In the genomic region with DNA sequence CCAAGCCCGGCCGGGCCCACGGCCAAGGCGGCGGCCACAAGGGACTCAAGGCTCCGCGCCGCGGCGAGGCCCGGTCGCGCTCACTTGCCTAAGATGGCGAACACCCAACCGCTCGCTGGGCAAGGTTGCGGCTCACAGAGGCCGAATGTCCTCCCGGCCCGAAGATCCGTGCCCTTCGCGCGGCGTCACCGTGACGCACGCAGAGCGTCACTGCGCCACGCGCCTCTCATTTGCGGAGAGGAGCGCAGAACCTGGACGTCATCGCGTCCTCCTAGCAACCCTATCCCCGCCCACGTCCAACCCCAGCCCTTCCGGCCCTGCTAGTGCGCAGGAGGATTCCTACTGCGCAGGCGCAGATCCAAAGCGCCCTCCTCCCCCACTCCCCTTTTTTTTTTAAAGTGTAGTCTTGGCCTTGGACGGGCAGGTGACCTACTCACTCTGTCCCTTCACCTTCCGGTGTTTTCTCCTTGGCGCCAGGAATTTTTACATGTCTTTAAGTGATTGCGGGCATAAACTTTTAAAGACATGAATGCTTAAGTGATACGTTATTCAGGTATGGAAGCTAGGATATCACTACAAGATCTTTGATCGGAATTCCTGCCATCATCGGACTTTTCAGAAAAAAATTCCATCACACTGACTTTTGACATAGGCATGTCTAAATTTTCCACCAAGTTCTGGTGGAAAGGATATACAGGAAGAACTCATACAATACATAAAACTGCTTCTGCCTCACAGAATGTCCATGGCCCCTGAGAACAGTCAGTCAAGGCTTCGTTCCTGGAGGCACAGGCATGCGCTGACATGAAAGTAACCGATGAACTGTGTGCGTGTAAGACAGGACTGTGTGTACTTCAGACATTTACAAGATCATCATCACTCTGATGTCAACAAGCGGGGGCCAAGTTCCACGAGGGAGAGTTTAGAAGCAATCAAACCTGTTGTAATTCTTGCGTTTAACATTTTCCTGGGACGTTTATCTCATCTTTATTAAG, we compare ENCODE assay signal across 8 mouse cellular contexts. TPM values are rescaled to one million over a fixed set of nuclear protein-coding genes. Genes with fewer than 3 reads are reported as not detected.
DNase-seq lines count a peak whose midpoint lies in the region; ATAC-seq lines count a peak whose summit lies in the region.

TSS of gene Slc25a3 (minus strand) at position 232 of the 995 bp plus-strand sequence.

- no peaks in the 10 kb centered on the region for H3K27me3 ChIP-seq in hindbrain, embryonic 16.5 days (replicated peaks; ENCODE audit: control insufficient read depth, insufficient read depth, low read length)

- WGBS in hindbrain, embryonic 16.5 days, result 13% methylated on average over 54 of the region's 59 CpGs
- 16% methylated on average over 47 of the region's 59 CpGs for WGBS in macrophage (ENCODE audit: missing documents)

- H3K4me2 ChIP-seq in hindbrain, embryonic 16.5 days (ENCODE audit: low read length), result peak within 1 kb of the TSS; percentile 62

- peaks cover 8% of the 10 kb centered on the region; the same call in 1 of the 2 replicates for H3K36me3 ChIP-seq in hindbrain, embryonic 16.5 days (ENCODE audit: control insufficient read depth, insufficient read depth, low read length)
- peaks cover 30% of the 10 kb centered on the region; the same call in 1 of the 2 replicates for H3K36me3 ChIP-seq in macrophage (ENCODE audit: inconsistent target)

- peak within 1 kb of the TSS; percentile 95 for H3K27ac ChIP-seq in hindbrain, embryonic 16.5 days (ENCODE audit: low read depth, low read length)
- H3K27ac ChIP-seq in macrophage, result peak within 1 kb of the TSS; percentile 59

- peaks cover 45% of the 10 kb centered on the region for H3K79me2 ChIP-seq in macrophage (ENCODE audit: inconsistent target)

- H3K4me1 ChIP-seq in hindbrain, embryonic 16.5 days (ENCODE audit: control insufficient read depth, insufficient read depth, low read depth, low read length), result peaks cover 14% of the 10 kb centered on the region

- peak within 1 kb of the TSS; percentile 91 for H3K4me3 ChIP-seq in hindbrain, embryonic 16.5 days (ENCODE audit: low read length)
- peak within 1 kb of the TSS; percentile 79 for H3K4me3 ChIP-seq in macrophage (ENCODE audit: inconsistent target)

- no peaks in the 10 kb centered on the region for H3K9me3 ChIP-seq in hindbrain, embryonic 16.5 days (ENCODE audit: control insufficient read depth, low read length)

- peak; percentile 98 for DNase-seq in WW6 (ENCODE audit: low read depth, low spot score)
- peak; percentile 93 to 97 for DNase-seq in cerebellum, postnatal 4 days (ENCODE audit: low spot score in 2 of 2)
- peak; percentile 98 for DNase-seq in gastrocnemius, adult 18-20 months (ENCODE audit: low spot score)
- DNase-seq in left cerebral cortex, adult 18-20 months (ENCODE audit: low spot score in 2 of 2), result peak; percentile 98
- peak; percentile 99 for DNase-seq in right cerebral cortex, adult 18-20 months
- DNase-seq in urinary bladder, postnatal 10 days (ENCODE audit: low spot score), result peak; percentile 96

- peak within 1 kb of the TSS; percentile 94 for H3K9ac ChIP-seq in hindbrain, embryonic 16.5 days (ENCODE audit: low read depth, low read length)

- ATAC-seq in hindbrain, embryonic 16.5 days, result peak; percentile 100

RNA-seq across cellular contexts. Expression of gene Slc25a3, which starts in this region (rescaled TPM):
- total RNA-seq in gastrocnemius, adult 18-20 months (2021), result 1,000 to 10,000 TPM; 1,039 to 1,209 TPM
- polyA plus RNA-seq in hindbrain, embryonic 16.5 days (2015; fragmentation: Nextera tagmentation; extraction: Ambion mirVana), result 635 and 651 TPM in 2 replicates
- total RNA-seq in left cerebral cortex, adult 18-20 months (2021), result 100 to 1,000 TPM; 557 to 570 TPM
- 100 to 1,000 TPM; 197 to 929 (median 501) TPM for total RNA-seq in macrophage (2018; cell fraction: chromatin; rRNA removed)
- total RNA-seq in macrophage (2018; cell fraction: cytosol; rRNA removed), result 100 to 1,000 TPM; 285 to 427 (median 348) TPM
- total RNA-seq in macrophage (2018; cell fraction: nucleus; rRNA removed), result 100 to 1,000 TPM; 295 to 757 (median 468) TPM
- polyA plus RNA-seq in macrophage (2018), result 239 to 473 TPM (median 381 TPM) in 3 replicates

Comparison
In these comparisons a context has a peak if more than half of its experiments do, and no peak if none do; other contexts are left out.
1. Peak in every context shown above with its lines: DNase-seq, ATAC-seq, H3K4me3 ChIP-seq and H3K27ac ChIP-seq.